Mouse (Mus musculus): ENCODE measurements at regions not wholly inside any gene's neighbourhood (a gene's known extent, or its start where the extent isn't known, plus 50 kb on each side); places are given as distances from the start of the nearest gene placed in this dataset.

DNA sequence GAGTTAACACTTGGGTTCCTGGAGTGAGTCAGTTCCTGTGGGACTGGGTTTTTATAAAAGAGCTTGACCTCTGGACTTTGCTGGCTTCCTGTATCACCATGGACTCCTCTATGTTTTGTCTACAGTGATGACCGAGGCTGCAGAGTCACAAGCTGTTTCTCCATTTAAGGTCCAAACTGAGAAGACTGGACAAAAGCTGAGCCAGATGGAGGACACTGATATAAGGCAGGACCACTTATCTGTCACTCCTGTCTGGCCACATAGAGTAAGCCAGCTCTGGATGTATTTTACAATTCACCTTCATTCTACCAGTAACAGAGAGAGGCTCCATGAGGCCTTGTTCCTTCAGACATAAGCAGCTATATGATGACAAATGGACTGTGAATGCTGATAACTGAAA, 202.7 kb downstream of the Pik3r1 start:
- no peaks in the 10 kb centered on the region for H3K36me3 ChIP-seq (ENCODE audit: insufficient read depth)
- H3K9me3 ChIP-seq (ENCODE audit: low read length), result no peaks in the 10 kb centered on the region
- WGBS, result 90% methylated on average over 1 of the region's 1 CpGs
- no peak for ATAC-seq
- no peak overlapping the region for H3K4me2 ChIP-seq (ENCODE audit: low read depth)
- H3K9ac ChIP-seq, result no peak overlapping the region
- no peaks in the 10 kb centered on the region for H3K4me1 ChIP-seq (ENCODE audit: insufficient read depth)
- no peak overlapping the region for H3K4me3 ChIP-seq (ENCODE audit: low read depth, low read length)
- TF ChIP-seq CTCF (IDR thresholded peaks at IDR 0.05; ENCODE audit: low read depth), result no peak
- no peak overlapping the region for H3K27ac ChIP-seq (ENCODE audit: low read depth, low read length)
- DNase-seq, result no peak
- no peaks in the 10 kb centered on the region for H3K27me3 ChIP-seq (ENCODE audit: insufficient read depth, low read length)

DNA sequence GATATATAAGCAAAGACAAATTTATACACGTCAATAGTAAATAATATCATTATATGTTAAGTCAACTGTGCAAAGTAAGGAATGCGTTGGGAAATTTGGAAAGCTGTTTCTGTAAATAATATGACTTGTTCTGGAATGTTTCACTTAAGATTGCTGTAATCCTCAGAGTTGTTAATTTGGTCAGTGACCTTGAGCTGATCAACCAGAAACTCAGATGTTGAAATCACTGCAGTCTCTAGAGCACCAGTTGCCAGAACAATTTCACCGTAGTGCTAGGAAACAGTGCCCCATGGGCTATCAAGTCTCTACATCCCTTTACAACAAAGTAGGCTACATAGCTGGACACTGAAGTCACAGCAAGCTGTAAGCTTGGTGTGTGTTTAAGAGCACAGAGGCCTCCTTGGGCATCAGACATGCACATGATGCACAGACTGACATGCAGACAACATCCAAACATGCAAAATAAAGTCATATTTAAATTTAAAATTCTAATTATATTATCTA, 212.6 kb downstream of the Pik3r1 start:
- no peak overlapping the region for H3K4me2 ChIP-seq (ENCODE audit: low read depth)
- DNase-seq (no peak), ATAC-seq (no peak)
- no peak overlapping the region for H3K9ac ChIP-seq
- 91% methylated on average over 3 of the region's 3 CpGs for WGBS
- H3K4me3 ChIP-seq (ENCODE audit: low read depth, low read length), result no peak overlapping the region
- no peak overlapping the region for H3K27ac ChIP-seq (ENCODE audit: low read depth, low read length)
- no peaks in the 10 kb centered on the region for H3K9me3 ChIP-seq (ENCODE audit: low read length)
- no peak for TF ChIP-seq CTCF (IDR thresholded peaks at IDR 0.05; ENCODE audit: low read depth)
- H3K27me3 ChIP-seq (ENCODE audit: insufficient read depth, low read length), result no peaks in the 10 kb centered on the region
- H3K4me1 ChIP-seq (ENCODE audit: insufficient read depth), result no peaks in the 10 kb centered on the region
- H3K36me3 ChIP-seq (ENCODE audit: insufficient read depth), result no peaks in the 10 kb centered on the region

DNA sequence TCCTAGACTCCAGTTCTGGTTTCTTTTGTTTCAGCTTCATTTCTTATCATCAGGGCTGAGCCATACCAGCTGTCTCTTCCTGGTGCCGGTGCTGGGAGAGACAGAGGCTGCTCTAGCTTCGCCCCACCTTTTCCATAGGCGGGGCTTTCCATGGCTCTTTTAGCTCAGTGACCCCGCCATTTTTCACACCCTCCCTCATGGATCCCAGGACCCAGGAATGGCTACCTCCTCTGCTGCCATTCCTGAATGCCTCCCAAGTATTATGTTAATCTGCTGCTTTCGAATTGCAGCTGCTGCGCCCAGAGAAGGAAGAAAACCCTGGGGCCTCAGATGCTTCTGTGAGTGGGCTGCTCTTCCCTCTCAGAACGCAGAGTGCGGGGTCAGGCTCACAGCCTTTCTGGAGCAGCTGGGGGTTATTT, 214.9 kb downstream of the Pik3r1 start:
- no peak for TF ChIP-seq CTCF (IDR thresholded peaks at IDR 0.05; ENCODE audit: low read depth)
- no peak for ATAC-seq
- Histone ChIP-seq H3K36me3 (ENCODE audit: insufficient read depth) (no peaks in the 10 kb centered on the region), H3K9me3 (ENCODE audit: low read length) (no peaks in the 10 kb centered on the region), H3K4me3 (ENCODE audit: low read depth, low read length) (no peak overlapping the region), H3K27me3 (ENCODE audit: insufficient read depth, low read length) (no peaks in the 10 kb centered on the region), H3K9ac (no peak overlapping the region), H3K4me1 (ENCODE audit: insufficient read depth) (no peaks in the 10 kb centered on the region), H3K27ac (ENCODE audit: low read depth, low read length) (no peak overlapping the region), H3K4me2 (ENCODE audit: low read depth) (no peak overlapping the region)
- no peak for DNase-seq
- 70% methylated on average over 8 of the region's 8 CpGs for WGBS

DNA sequence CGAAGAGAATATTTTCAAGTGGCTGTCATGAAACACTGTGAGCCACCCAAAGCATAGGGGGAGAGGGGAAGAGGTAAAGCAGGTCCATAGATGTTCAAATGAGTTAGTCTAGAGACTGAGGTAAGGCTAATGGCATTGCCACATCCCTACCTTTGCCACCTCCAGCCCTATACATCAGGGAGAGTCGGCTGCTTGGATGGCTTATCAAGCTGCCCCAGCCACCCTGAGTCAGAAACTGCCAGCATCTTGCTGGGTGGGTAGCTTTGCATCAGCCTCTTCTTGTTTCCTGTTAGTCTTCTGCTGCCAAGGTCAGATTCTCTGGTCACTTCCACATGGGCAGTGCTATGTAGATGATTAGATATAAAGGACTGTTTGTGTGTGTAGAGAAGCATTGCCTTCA, 215.6 kb downstream of the Pik3r1 start:
- WGBS, result 93% methylated on average over 2 of the region's 2 CpGs
- H3K36me3 ChIP-seq (ENCODE audit: insufficient read depth), result no peaks in the 10 kb centered on the region
- H3K9ac ChIP-seq, result no peak overlapping the region
- H3K27ac ChIP-seq (ENCODE audit: low read depth, low read length), result no peak overlapping the region
- no peaks in the 10 kb centered on the region for H3K4me1 ChIP-seq (ENCODE audit: insufficient read depth)
- no peak overlapping the region for H3K4me3 ChIP-seq (ENCODE audit: low read depth, low read length)
- no peaks in the 10 kb centered on the region for H3K9me3 ChIP-seq (ENCODE audit: low read length)
- no peak for TF ChIP-seq CTCF (IDR thresholded peaks at IDR 0.05; ENCODE audit: low read depth)
- no peaks in the 10 kb centered on the region for H3K27me3 ChIP-seq (ENCODE audit: insufficient read depth, low read length)
- H3K4me2 ChIP-seq (ENCODE audit: low read depth), result no peak overlapping the region
- ATAC-seq (no peak), DNase-seq (no peak)

DNA sequence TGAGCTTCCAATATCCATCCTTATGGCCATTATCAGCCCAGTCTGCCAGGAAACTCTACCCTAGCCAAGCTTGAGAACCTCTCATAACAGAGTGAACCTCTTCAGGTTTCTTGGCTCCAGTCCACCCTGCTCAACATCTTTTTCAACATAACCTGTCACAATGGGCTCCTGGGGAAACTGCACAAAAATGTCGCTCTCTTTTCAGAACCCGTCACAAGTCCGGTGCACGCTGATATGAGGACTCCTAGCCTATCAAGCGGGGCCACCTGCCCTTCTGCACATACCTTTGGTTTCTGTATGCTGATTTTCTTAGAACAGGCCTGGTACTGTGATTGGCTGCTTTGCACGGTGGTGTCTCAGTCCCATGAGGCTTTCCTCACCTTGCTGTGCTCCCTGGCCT, 216.9 kb downstream of the Pik3r1 start:
- Histone ChIP-seq H3K4me1 (ENCODE audit: insufficient read depth) (no peaks in the 10 kb centered on the region), H3K27ac (ENCODE audit: low read depth, low read length) (no peak overlapping the region), H3K27me3 (ENCODE audit: insufficient read depth, low read length) (no peaks in the 10 kb centered on the region), H3K9me3 (ENCODE audit: low read length) (no peaks in the 10 kb centered on the region), H3K4me2 (ENCODE audit: low read depth) (no peak overlapping the region), H3K36me3 (ENCODE audit: insufficient read depth) (no peaks in the 10 kb centered on the region), H3K4me3 (ENCODE audit: low read depth, low read length) (no peak overlapping the region), H3K9ac (no peak overlapping the region)
- no peak for ATAC-seq
- DNase-seq, result no peak
- TF ChIP-seq CTCF (IDR thresholded peaks at IDR 0.05; ENCODE audit: low read depth), result no peak
- 85% methylated on average over 6 of the region's 6 CpGs for WGBS

DNA sequence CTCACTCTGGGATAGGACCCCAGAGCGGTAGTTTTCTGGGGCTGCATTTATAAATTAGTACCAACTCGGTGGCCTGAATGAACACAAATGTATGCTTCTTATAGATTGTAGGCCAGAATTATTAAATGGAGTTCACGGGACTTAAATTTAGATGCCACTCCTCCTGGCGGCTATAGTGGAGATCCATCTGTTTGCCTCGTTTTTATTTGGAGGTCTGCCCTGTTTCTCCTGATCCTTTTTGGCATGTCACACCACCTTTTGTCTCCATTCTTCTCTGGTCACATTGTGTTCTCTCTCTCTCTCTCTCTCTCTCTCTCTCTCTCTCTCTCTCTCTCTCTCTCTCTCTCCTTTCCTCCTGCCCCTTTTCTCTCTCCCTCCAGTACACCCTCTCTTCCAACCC, 217.5 kb downstream of the Pik3r1 start:
- WGBS, result 47% methylated on average over 5 of the region's 5 CpGs
- no peak for TF ChIP-seq CTCF (IDR thresholded peaks at IDR 0.05; ENCODE audit: low read depth)
- H3K27me3 ChIP-seq (ENCODE audit: insufficient read depth, low read length), result no peaks in the 10 kb centered on the region
- no peaks in the 10 kb centered on the region for H3K4me1 ChIP-seq (ENCODE audit: insufficient read depth)
- H3K9ac ChIP-seq, result no peak overlapping the region
- DNase-seq (no peak), ATAC-seq (no peak)
- no peak overlapping the region for H3K4me3 ChIP-seq (ENCODE audit: low read depth, low read length)
- no peaks in the 10 kb centered on the region for H3K36me3 ChIP-seq (ENCODE audit: insufficient read depth)
- H3K27ac ChIP-seq (ENCODE audit: low read depth, low read length), result no peak overlapping the region
- no peak overlapping the region for H3K4me2 ChIP-seq (ENCODE audit: low read depth)
- no peaks in the 10 kb centered on the region for H3K9me3 ChIP-seq (ENCODE audit: low read length)

DNA sequence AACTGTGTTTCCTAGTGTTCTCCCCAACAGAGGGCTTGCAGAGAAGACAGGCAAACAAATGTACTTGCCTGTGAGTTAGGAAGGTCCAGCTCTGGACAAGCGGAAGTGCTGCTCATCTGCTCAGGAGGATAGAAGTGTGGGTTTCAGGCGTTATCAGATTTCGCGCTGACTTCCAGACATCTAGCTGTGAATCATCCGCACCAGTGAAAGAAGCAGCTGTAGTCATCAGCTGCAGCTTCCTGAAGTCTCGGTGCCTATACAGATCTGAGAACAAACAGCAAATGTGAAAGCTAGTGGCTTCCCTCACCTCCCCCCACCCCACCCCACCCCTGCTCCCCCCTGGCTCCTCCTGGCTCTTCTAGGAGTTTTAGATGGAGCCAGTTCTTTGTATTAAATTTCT, 220.1 kb downstream of the Pik3r1 start:
- no peaks in the 10 kb centered on the region for H3K36me3 ChIP-seq (ENCODE audit: insufficient read depth)
- no peaks in the 10 kb centered on the region for H3K4me1 ChIP-seq (ENCODE audit: insufficient read depth)
- no peak overlapping the region for H3K9ac ChIP-seq
- H3K4me3 ChIP-seq (ENCODE audit: low read depth, low read length), result no peak overlapping the region
- H3K9me3 ChIP-seq (ENCODE audit: low read length), result no peaks in the 10 kb centered on the region
- no peak for DNase-seq
- no peak overlapping the region for H3K27ac ChIP-seq (ENCODE audit: low read depth, low read length)
- TF ChIP-seq CTCF (IDR thresholded peaks at IDR 0.05; ENCODE audit: low read depth), result no peak
- peak; percentile 29; the same call in 1 of the 2 replicates for ATAC-seq
- H3K4me2 ChIP-seq (ENCODE audit: low read depth), result no peak overlapping the region
- no peaks in the 10 kb centered on the region for H3K27me3 ChIP-seq (ENCODE audit: insufficient read depth, low read length)
- WGBS, result 72% methylated on average over 6 of the region's 6 CpGs

DNA sequence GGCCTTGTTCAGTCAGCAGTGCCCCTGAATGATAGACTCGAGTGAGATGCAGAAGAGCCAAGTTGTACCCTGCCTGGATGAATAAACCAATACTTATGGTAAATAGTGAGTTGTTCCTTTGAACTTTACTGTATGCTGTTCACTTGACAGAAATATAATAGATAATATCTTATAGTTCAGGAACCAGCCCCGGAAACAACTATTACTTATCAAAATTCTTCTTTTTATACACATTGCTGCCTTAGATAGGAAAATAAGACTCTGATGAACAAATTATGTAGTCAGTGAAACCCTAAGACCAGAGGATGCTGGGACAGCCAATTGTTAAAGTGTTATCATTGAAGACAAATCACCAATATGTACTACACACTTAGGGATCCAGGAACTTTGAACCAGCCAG, 220.7 kb downstream of the Pik3r1 start:
- 92% methylated on average over 2 of the region's 2 CpGs for WGBS
- no peak overlapping the region for H3K4me2 ChIP-seq (ENCODE audit: low read depth)
- H3K9me3 ChIP-seq (ENCODE audit: low read length), result no peaks in the 10 kb centered on the region
- no peak overlapping the region for H3K27ac ChIP-seq (ENCODE audit: low read depth, low read length)
- TF ChIP-seq CTCF (IDR thresholded peaks at IDR 0.05; ENCODE audit: low read depth), result no peak
- H3K9ac ChIP-seq, result no peak overlapping the region
- ATAC-seq, result no peak
- H3K27me3 ChIP-seq (ENCODE audit: insufficient read depth, low read length), result no peaks in the 10 kb centered on the region
- no peaks in the 10 kb centered on the region for H3K4me1 ChIP-seq (ENCODE audit: insufficient read depth)
- DNase-seq, result no peak
- no peak overlapping the region for H3K4me3 ChIP-seq (ENCODE audit: low read depth, low read length)
- no peaks in the 10 kb centered on the region for H3K36me3 ChIP-seq (ENCODE audit: insufficient read depth)

Measured in forebrain, postnatal 0 days (tissue).